In the genomic region with DNA sequence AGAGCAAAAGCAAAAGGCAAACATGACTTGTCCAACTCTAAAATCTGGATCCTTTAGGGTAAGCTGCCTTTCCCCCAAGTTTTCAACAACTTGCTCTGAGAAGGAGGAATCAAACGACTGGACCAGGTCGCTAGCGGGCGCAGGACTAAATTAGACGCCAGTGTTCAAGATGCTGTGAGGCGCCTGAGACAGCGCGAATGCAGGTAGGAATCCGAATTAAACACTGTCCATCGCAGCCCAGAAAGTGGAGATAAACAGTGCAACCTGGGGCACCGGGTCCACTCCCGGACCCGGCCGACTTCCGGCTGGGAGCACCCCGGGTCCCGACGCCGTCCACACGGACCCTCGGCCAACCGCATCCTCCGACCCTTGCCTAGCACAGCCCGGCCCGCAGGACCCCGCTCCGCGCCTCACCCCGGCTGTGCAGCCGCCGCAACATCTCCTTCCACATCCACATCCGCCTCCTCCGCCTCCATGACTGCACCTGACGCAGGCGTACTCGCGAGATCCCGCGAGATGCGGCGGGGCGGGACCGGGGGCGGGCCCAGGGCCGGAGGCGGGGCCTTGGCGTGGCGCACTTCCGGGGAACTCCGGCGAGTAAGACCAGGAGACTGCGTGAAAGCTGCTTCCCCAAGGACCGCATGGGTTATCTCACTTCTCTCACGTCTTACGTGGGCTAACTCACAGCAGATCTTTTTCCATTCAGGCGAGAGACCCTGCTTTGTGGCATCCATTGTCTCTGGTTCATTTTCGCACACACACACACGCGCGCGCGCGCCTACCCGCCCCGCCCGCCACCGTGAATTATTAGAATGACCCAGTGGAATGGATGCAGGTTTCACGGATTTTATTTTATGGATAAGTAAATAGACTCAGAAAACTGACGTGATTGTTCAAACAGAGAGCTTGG, we compare ENCODE assay signal across 8 mouse cellular contexts. TPM values are rescaled to one million over a fixed set of nuclear protein-coding genes. Genes with fewer than 3 reads are reported as not detected.
A peak's percentile ranks its signal among the peaks of the same experiment; 100 is the strongest.
DNase-seq lines count a peak whose midpoint lies in the region; ATAC-seq and TF ChIP-seq lines count a peak whose summit lies in the region.

A gene (minus strand): TSS at position 511 of the 910 bp plus-strand sequence.

- H3K27me3 ChIP-seq in G1E (ENCODE audit: insufficient read depth, low read length), result no peaks in the 10 kb centered on the region
- H3K27me3 ChIP-seq in forebrain, embryonic 16.5 days (replicated peaks; ENCODE audit: control insufficient read depth, insufficient read depth, low read length), result no peaks in the 10 kb centered on the region
- no peaks in the 10 kb centered on the region for H3K27me3 ChIP-seq in lung, embryonic 14.5 days (ENCODE audit: insufficient read depth, low read length)
- H3K27me3 ChIP-seq in thymus, adult 2 months (ENCODE audit: control insufficient read depth, insufficient read depth, low read length), result no peaks in the 10 kb centered on the region

- DNase-seq in G1E (ENCODE audit: low spot score), result peak; percentile 95
- peak; percentile 90 to 95 for DNase-seq in cerebellum, adult 18-20 months
- DNase-seq in heart, postnatal 36 days, result peak; percentile 95 to 96
- peak; percentile 91 to 97 for DNase-seq in layer of hippocampus, adult 2 months (ENCODE audit: low spot score in 2 of 2)
- peak; percentile 96 for DNase-seq in lung, embryonic 14.5 days
- peak; percentile 97 for DNase-seq in thymus, adult 2 months

- H3K4me3 ChIP-seq in G1E (ENCODE audit: low read depth, low read length), result peak within 1 kb of the TSS; percentile 93
- H3K4me3 ChIP-seq in forebrain, embryonic 16.5 days (replicated peaks; ENCODE audit: low read length), result peak within 1 kb of the TSS; percentile 95
- H3K4me3 ChIP-seq in layer of hippocampus, adult 2 months, result peak within 1 kb of the TSS; percentile 88
- H3K4me3 ChIP-seq in lung, embryonic 14.5 days (ENCODE audit: low read depth, low read length), result peak within 1 kb of the TSS; percentile 83
- H3K4me3 ChIP-seq in olfactory bulb, adult 2 months (ENCODE audit: insufficient read depth, low read depth, low read length), result peak within 1 kb of the TSS; percentile 89
- peak within 1 kb of the TSS; percentile 98 for H3K4me3 ChIP-seq in thymus, adult 2 months (ENCODE audit: control insufficient read depth, insufficient read depth, low read length)

- H3K4me1 ChIP-seq in G1E (ENCODE audit: insufficient read depth, low read depth, low read length), result peaks cover 22% of the 10 kb centered on the region
- peaks cover 17% of the 10 kb centered on the region for H3K4me1 ChIP-seq in forebrain, embryonic 16.5 days (replicated peaks; ENCODE audit: control insufficient read depth, insufficient read depth, low read length)
- H3K4me1 ChIP-seq in lung, embryonic 14.5 days (ENCODE audit: insufficient read depth), result peaks cover 7% of the 10 kb centered on the region; the same call in 1 of the 2 replicates
- H3K4me1 ChIP-seq in olfactory bulb, adult 2 months (ENCODE audit: control insufficient read depth, insufficient read depth, low read length), result no peaks in the 10 kb centered on the region
- peaks cover 6% of the 10 kb centered on the region for H3K4me1 ChIP-seq in thymus, adult 2 months (replicated peaks; ENCODE audit: control insufficient read depth, insufficient read depth, low read length)

- intact Hi-C loops in heart, postnatal 36 days (cut with DNase I), result no loop called here

- TF ChIP-seq POLR2A in olfactory bulb, adult 2 months (IDR thresholded peaks at IDR 0.05; ENCODE audit: insufficient read depth, low read depth, low read length), result peak; percentile 96
- TF ChIP-seq POLR2A in thymus, adult 2 months (IDR thresholded peaks at IDR 0.05; ENCODE audit: control insufficient read depth, extremely low read depth, insufficient read depth, low read length, poor library complexity), result peak; percentile 93

- H3K27ac ChIP-seq in forebrain, embryonic 16.5 days (ENCODE audit: low read length), result peak within 1 kb of the TSS; percentile 93
- H3K27ac ChIP-seq in layer of hippocampus, adult 2 months, result peak within 1 kb of the TSS; percentile 96
- H3K27ac ChIP-seq in lung, embryonic 14.5 days (ENCODE audit: low read depth), result peak within 1 kb of the TSS; percentile 92
- peak within 1 kb of the TSS; percentile 76 for H3K27ac ChIP-seq in olfactory bulb, adult 2 months (ENCODE audit: insufficient read depth, low read depth, low read length)
- H3K27ac ChIP-seq in thymus, adult 2 months (ENCODE audit: control insufficient read depth, insufficient read depth, low read length), result peak within 1 kb of the TSS; percentile 56

- H3K36me3 ChIP-seq in G1E (replicated peaks), result peaks cover 29% of the 10 kb centered on the region
- peaks cover 4% of the 10 kb centered on the region; the same call in 1 of the 2 replicates for H3K36me3 ChIP-seq in forebrain, embryonic 16.5 days (ENCODE audit: control insufficient read depth, insufficient read depth)
- peaks cover 15% of the 10 kb centered on the region for H3K36me3 ChIP-seq in lung, embryonic 14.5 days (ENCODE audit: insufficient read depth)
- H3K36me3 ChIP-seq in thymus, adult 2 months (ENCODE audit: control insufficient read depth, insufficient read depth, low read length), result peaks cover 17% of the 10 kb centered on the region; the same call in 1 of the 2 replicates

- H3K9me3 ChIP-seq in G1E (replicated peaks), result no peaks in the 10 kb centered on the region
- H3K9me3 ChIP-seq in forebrain, embryonic 16.5 days (ENCODE audit: control insufficient read depth, low read length), result no peaks in the 10 kb centered on the region
- no peaks in the 10 kb centered on the region for H3K9me3 ChIP-seq in lung, embryonic 14.5 days (ENCODE audit: low read depth, low read length)

- H3K9ac ChIP-seq in forebrain, embryonic 16.5 days (replicated peaks; ENCODE audit: low read depth, low read length), result peak within 1 kb of the TSS; percentile 98
- peak within 1 kb of the TSS; percentile 85 for H3K9ac ChIP-seq in lung, embryonic 14.5 days

- peak within 1 kb of the TSS; percentile 90 for H3K4me2 ChIP-seq in forebrain, embryonic 16.5 days (ENCODE audit: low read length)
- peak within 1 kb of the TSS; percentile 84 for H3K4me2 ChIP-seq in lung, embryonic 14.5 days

- peak; percentile 89 for ATAC-seq in G1E (ENCODE audit: extremely low read depth, insufficient number of reproducible peaks, low FRiP score, poor library complexity, severe bottlenecking)
- peak; percentile 100 for ATAC-seq in forebrain, embryonic 16.5 days
- peak; percentile 100 for ATAC-seq in lung, embryonic 14.5 days (ENCODE audit: insufficient read depth)

- WGBS in forebrain, embryonic 16.5 days, result under 1% methylated on average over 68 of the region's 69 CpGs
- under 1% methylated on average over 69 of the region's 69 CpGs for WGBS in lung, embryonic 14.5 days
- WGBS in olfactory bulb, adult 2 months, result under 1% methylated on average over 69 of the region's 69 CpGs
- WGBS in thymus, adult 2 months, result under 1% methylated on average over 69 of the region's 69 CpGs

- TF ChIP-seq CTCF in G1E (IDR thresholded peaks at IDR 0.05; ENCODE audit: low read depth, low read length), result no peak
- peak; percentile 39 for TF ChIP-seq CTCF in layer of hippocampus, adult 2 months (conservative IDR thresholded peaks at IDR 0.05)
- peak; percentile 26; the same call in 1 of the 2 replicates for TF ChIP-seq CTCF in lung, embryonic 14.5 days (IDR thresholded peaks at IDR 0.05; ENCODE audit: low read depth)
- no peak for TF ChIP-seq CTCF in olfactory bulb, adult 2 months (IDR thresholded peaks at IDR 0.05; ENCODE audit: insufficient read depth, low read depth, low read length)
- TF ChIP-seq CTCF in thymus, adult 2 months (IDR thresholded peaks at IDR 0.05; ENCODE audit: borderline replicate concordance, control insufficient read depth, extremely low read depth, insufficient read depth, low read length, poor library complexity), result no peak

RNA-seq across cellular contexts. Expression of the gene that starts here (rescaled TPM):
- total RNA-seq in G1E (2014; fragmentation: Nextera tagmentation) (70.9 and 84.1 TPM in 2 replicates), G1E (2017) (47.0 and 61.3 TPM in 2 replicates)
- 1.0 and 4.2 TPM in 2 replicates for polyA plus RNA-seq in G1E (2012)
- polyA plus RNA-seq in forebrain, embryonic 16.5 days (2015; fragmentation: Nextera tagmentation; extraction: Ambion mirVana), result 28.2 and 31.9 TPM in 2 replicates
- total RNA-seq in heart, postnatal 36 days (2021), result 10 to 100 TPM in 1 of 2 experiments, 1 to 10 TPM in 1; 7.8 to 10.2 TPM
- 10 to 100 TPM; 33.9 to 37.7 TPM for total RNA-seq in layer of hippocampus, adult 2 months (2021)
- 31.1 and 31.6 TPM in 2 replicates for polyA plus RNA-seq in lung, embryonic 14.5 days (2014; fragmentation: Nextera tagmentation; extraction: Ambion mirVana)
- polyA plus RNA-seq in olfactory bulb, adult 2 months (2012; ENCODE audit: insufficient read depth, insufficient read length, low replicate concordance, missing spikeins), result 80.6 TPM in 1 of 2 replicates, not detected in the other
- 7.5 and 8.7 TPM in 2 replicates for polyA plus RNA-seq in thymus, adult 2 months (2012; rRNA removed)

Comparison
In these comparisons a context has a peak if more than half of its experiments do, and no peak if none do; other contexts are left out.
1. Peak in every context shown above with its lines: DNase-seq, ATAC-seq, H3K4me3 ChIP-seq and H3K27ac ChIP-seq.
2. CTCF ChIP-seq: peak in layer of hippocampus, adult 2 months (single experiment) and lung, embryonic 14.5 days (single experiment); none in G1E (single experiment), olfactory bulb, adult 2 months (single experiment) and thymus, adult 2 months (single experiment).